In genomic region chr17:40806550-40806949, GRCm38 (mm10) we compare ENCODE assay signal across 11 mouse cellular contexts. TPM values are rescaled to one million over a fixed set of nuclear protein-coding genes. Genes with fewer than 3 reads are reported as not detected.
DNase-seq lines count a peak whose midpoint lies in the region; ATAC-seq and TF ChIP-seq lines count a peak whose summit lies in the region.
"Had no signal": no experiment of that assay in that cellular context is flagged by ENCODE, and none has a peak within 500 bp of the region (broad histone marks: within the 10 kb centered on the region; RNA-seq: fewer than 3 reads in every experiment).

No protein-coding gene starts in this region.

- TF ChIP-seq EP300 in MEL (IDR thresholded peaks at IDR 0.05; ENCODE audit: low read depth in 1 of 2, low read length in 2 of 2): peak; percentile 98

- H3K4me2 ChIP-seq in liver, embryonic 13.5 days: peak overlapping the region; percentile 69

- peak overlapping the region; percentile 92 for H3K9ac ChIP-seq in MEL (ENCODE audit: control insufficient read depth, low read depth, low read length, poor library complexity, severe bottlenecking)
- peak overlapping the region; percentile 61 for H3K9ac ChIP-seq in liver, embryonic 13.5 days

- peak; percentile 97 for ATAC-seq in liver, embryonic 13.5 days (ENCODE audit: low read depth)
- peak; percentile 90 for ATAC-seq in megakaryocyte progenitor cell, adult 5-6 weeks (replicated peaks; ENCODE audit: poor library complexity)

- H3K4me1 ChIP-seq in MEL (ENCODE audit: control insufficient read depth in 1 of 2, insufficient read depth in 2 of 2, low read length in 2 of 2): peaks cover 28% of the 10 kb centered on the region in 2 experiments
- H3K4me1 ChIP-seq in liver, embryonic 13.5 days (replicated peaks): peaks cover 43% of the 10 kb centered on the region

- 4% methylated on average over 3 of the region's 3 CpGs for WGBS in liver, embryonic 13.5 days (ENCODE audit: insufficient replicate concordance)

- H3K9me3 ChIP-seq in MEL (replicated peaks; ENCODE audit: insufficient read depth, low read length): no peaks in the 10 kb centered on the region
- no peaks in the 10 kb centered on the region for H3K9me3 ChIP-seq in liver, embryonic 13.5 days (replicated peaks)

- no peak for TF ChIP-seq RAD21 in MEL (IDR thresholded peaks at IDR 0.05; ENCODE audit: low read depth, low read length)

- H3K4me3 ChIP-seq in MEL (ENCODE audit: control insufficient read depth in 1 of 2, insufficient read depth in 1 of 2, low read depth in 2 of 2, low read length in 2 of 2): peak overlapping the region; percentile 52 to 54
- peak overlapping the region; percentile 36 for H3K4me3 ChIP-seq in liver, embryonic 13.5 days (replicated peaks)
- H3K4me3 ChIP-seq: gastrocnemius, adult 2 months had no signal

- TF ChIP-seq POLR2A in MEL (IDR thresholded peaks at IDR 0.05; ENCODE audit: control insufficient read depth in 1 of 2, insufficient read depth in 1 of 2, low read depth in 1 of 2, low read length in 2 of 2, poor library complexity in 1 of 2): peak in 1 of 2 experiments; percentile 60; a peak in 2 of 4 replicates

- peak; percentile 96 for DNase-seq in MEL (ENCODE audit: low read depth, low spot score)
- DNase-seq in c-Kit-positive CD71-positive TER-119-negative erythroid progenitor cells, embryonic 14.5 days (ENCODE audit: low read depth): peak; percentile 83
- DNase-seq in liver, embryonic 13.5 days: peak; percentile 81
- no peak for DNase-seq in frontal cortex, postnatal 25 days (ENCODE audit: low spot score in 2 of 2)
- no peak for DNase-seq in cerebellum, postnatal 14 days
- no peak for DNase-seq in adrenal gland, adult 8-10 months
- DNase-seq: cerebellum, adult 11 months; gastrocnemius, adult 2 months had no signal

- H3K36me3 ChIP-seq in MEL (ENCODE audit: control insufficient read depth in 1 of 2, insufficient read depth in 2 of 2, low read length in 2 of 2): peaks cover 0 to 47% of the 10 kb centered on the region in 2 experiments; a peak in 2 of 4 replicates
- H3K36me3 ChIP-seq in liver, embryonic 13.5 days: no peaks in the 10 kb centered on the region

- no peak for TF ChIP-seq CTCF in MEL (IDR thresholded peaks at IDR 0.05 in 2 of 3, conservative IDR thresholded peaks at IDR 0.05 in 1 of 3; ENCODE audit: control insufficient read depth in 1 of 3, insufficient read depth in 1 of 3, low read depth in 2 of 3, low read length in 3 of 3, poor library complexity in 1 of 3, severe bottlenecking in 1 of 3)

- no peaks in the 10 kb centered on the region; the same call in 1 of the 2 replicates for H3K79me2 ChIP-seq in MEL (ENCODE audit: control insufficient read depth, insufficient read depth, low read length, poor library complexity)

- H3K27ac ChIP-seq in MEL (ENCODE audit: control insufficient read depth, low read depth, low read length): peak overlapping the region; percentile 100
- peak overlapping the region; percentile 95 for H3K27ac ChIP-seq in liver, embryonic 13.5 days
- H3K27ac ChIP-seq: gastrocnemius, adult 2 months had no signal

- no peaks in the 10 kb centered on the region for H3K27me3 ChIP-seq in MEL (ENCODE audit: control insufficient read depth in 1 of 2, insufficient read depth in 2 of 2, low read length in 2 of 2)
- H3K27me3 ChIP-seq in liver, embryonic 13.5 days: no peaks in the 10 kb centered on the region

TF ChIP-seq in MEL, 35 proteins besides CTCF, POLR2A, EP300 and RAD21:
- TF ChIP-seq ETS1 (IDR thresholded peaks at IDR 0.05; ENCODE audit: low read depth, low read length) (peak; percentile 98), SIN3A (IDR thresholded peaks at IDR 0.05; ENCODE audit: low read length) (peak; percentile 87), MAFK (IDR thresholded peaks at IDR 0.05; ENCODE audit: borderline replicate concordance, low read depth, low read length) (no peak), MYC (IDR thresholded peaks at IDR 0.05; ENCODE audit: low read depth, low read length) (peak; percentile 71; the same call in 1 of the 2 replicates), NRF1 (IDR thresholded peaks at IDR 0.05; ENCODE audit: insufficient read depth, low read depth, low read length, poor library complexity, severe bottlenecking) (no peak), MEF2A (IDR thresholded peaks at IDR 0.05; ENCODE audit: extremely low read depth, insufficient replicate concordance, low read depth, low read length, poor library complexity, severe bottlenecking) (no peak), MAZ (IDR thresholded peaks at IDR 0.05; ENCODE audit: low read depth, low read length) (no peak), POLR2AphosphoS2 (IDR thresholded peaks at IDR 0.05; ENCODE audit: low read length) (peak; percentile 69), UBTF (IDR thresholded peaks at IDR 0.05; ENCODE audit: borderline replicate concordance, insufficient read depth, low read depth, low read length) (no peak), RCOR1 (IDR thresholded peaks at IDR 0.05; ENCODE audit: low read depth, low read length) (peak; percentile 60; the same call in 1 of the 2 replicates), ELF1 (IDR thresholded peaks at IDR 0.05; ENCODE audit: low read depth, low read length) (peak; percentile 68), CHD1 (IDR thresholded peaks at IDR 0.05; ENCODE audit: low read depth, low read length) (0 out of 2 replicates have a peak, but pooled peaks have one; percentile 37), USF2 (IDR thresholded peaks at IDR 0.05; ENCODE audit: borderline replicate concordance in 1 of 2, insufficient read depth in 1 of 2, low read depth in 1 of 2, low read length in 2 of 2) (no peak), NELFE (IDR thresholded peaks at IDR 0.05; ENCODE audit: low read depth, low read length) (peak; percentile 39; the same call in 1 of the 2 replicates), GATA1 (IDR thresholded peaks at IDR 0.05; ENCODE audit: low read depth, low read length) (peak; percentile 98), ZNF384 (IDR thresholded peaks at IDR 0.05; ENCODE audit: low read depth, low read length) (peak; percentile 68), MYB (IDR thresholded peaks at IDR 0.05; ENCODE audit: low read depth, low read length) (peak; percentile 93), GABPA (IDR thresholded peaks at IDR 0.05; ENCODE audit: low read depth, low read length) (no peak), ZKSCAN1 (IDR thresholded peaks at IDR 0.05; ENCODE audit: low read depth, low read length) (no peak), TAL1 (IDR thresholded peaks at IDR 0.05; ENCODE audit: low read length) (peak; percentile 99), SMC3 (IDR thresholded peaks at IDR 0.05; ENCODE audit: low read depth, low read length) (no peak), JUND (IDR thresholded peaks at IDR 0.05; ENCODE audit: low read depth, low read length) (no peak; the same call in 1 of the 2 replicates), ZMIZ1 (IDR thresholded peaks at IDR 0.05; ENCODE audit: low read depth, low read length) (peak; percentile 77; the same call in 1 of the 2 replicates), CHD2 (IDR thresholded peaks at IDR 0.05; ENCODE audit: low read length) (no peak), TCF12 (IDR thresholded peaks at IDR 0.05; ENCODE audit: low read depth, low read length) (peak; percentile 98), ZC3H11A (IDR thresholded peaks at IDR 0.05; ENCODE audit: low read depth, low read length) (no peak), MAX (IDR thresholded peaks at IDR 0.05; ENCODE audit: low read length) (no peak), MXI1 (IDR thresholded peaks at IDR 0.05; ENCODE audit: low read depth, low read length) (peak; percentile 25; the same call in 1 of the 2 replicates), HCFC1 (IDR thresholded peaks at IDR 0.05; ENCODE audit: low read depth, low read length) (peak; percentile 50; the same call in 1 of the 2 replicates), BHLHE40 (IDR thresholded peaks at IDR 0.05; ENCODE audit: borderline replicate concordance, low read depth, low read length) (no peak), USF1 (IDR thresholded peaks at IDR 0.05; ENCODE audit: low read depth, low read length) (no peak), POLR2AphosphoS5 (IDR thresholded peaks at IDR 0.05; ENCODE audit: borderline replicate concordance, low read depth, low read length) (no peak), TBP (IDR thresholded peaks at IDR 0.05; ENCODE audit: low read depth, low read length) (peak; percentile 59; the same call in 1 of the 2 replicates), E2F4 (IDR thresholded peaks at IDR 0.05; ENCODE audit: borderline replicate concordance, low read depth, low read length) (no peak), KAT2A (conservative IDR thresholded peaks at IDR 0.05; ENCODE audit: low read depth, low read length) (no peak)

RNA-seq across cellular contexts. Expression of gene Crisp2, which starts 0.3 kb away (rescaled TPM):
- 1.4 and 2.3 TPM in 2 replicates for total RNA-seq in MEL (2012; rRNA removed)
- 1 to 10 TPM in 1 of 2 experiments, not detected in 1; 1.2 TPM for polyA plus RNA-seq in MEL (2012; ENCODE audit: insufficient read depth in 1 of 2, insufficient read length in 2 of 2, low read depth in 1 of 2, low replicate concordance in 2 of 2, missing spikeins in 1 of 2)
- polyA plus RNA-seq in liver, embryonic 13.5 days (2015; fragmentation: Nextera tagmentation; extraction: Ambion mirVana): 0.15 and 0.27 TPM in 2 replicates
- 0.54 TPM in 1 of 2 replicates, not detected in the other for total RNA-seq in megakaryocyte progenitor cell, adult 5-6 weeks (2015)
- total RNA-seq in megakaryocyte progenitor cell, adult 5-6 weeks (2017): 0.29 and 0.78 TPM in 2 replicates
- not detected for total RNA-seq in adrenal gland, adult 8-10 months (2022)
- total RNA-seq: gastrocnemius, adult 2 months; left cerebral cortex, postnatal 14 days had no signal
- polyA plus RNA-seq: thymus, postnatal 0 days had no signal

RNA-seq across cellular contexts. Expression of gene Rhag, which starts 4.4 kb away (rescaled TPM):
- total RNA-seq in MEL (2012; rRNA removed): 17.8 and 24.4 TPM in 2 replicates
- polyA plus RNA-seq in MEL (2012; ENCODE audit: insufficient read depth in 1 of 2, insufficient read length in 2 of 2, low read depth in 1 of 2, low replicate concordance in 2 of 2, missing spikeins in 1 of 2): 10 to 100 TPM in 1 of 2 experiments, not detected in 1; 91.3 TPM
- polyA plus RNA-seq in liver, embryonic 13.5 days (2015; fragmentation: Nextera tagmentation; extraction: Ambion mirVana): 197 and 235 TPM in 2 replicates
- total RNA-seq in megakaryocyte progenitor cell, adult 5-6 weeks (2015): 16.4 and 24.2 TPM in 2 replicates
- total RNA-seq in megakaryocyte progenitor cell, adult 5-6 weeks (2017): 5.7 and 7.8 TPM in 2 replicates
- total RNA-seq in adrenal gland, adult 8-10 months (2022): not detected
- total RNA-seq: gastrocnemius, adult 2 months; left cerebral cortex, postnatal 14 days had no signal

Comparison
In these comparisons a context has a peak if more than half of its experiments do, and no peak if none do; other contexts are left out.
1. DNase-seq: peak in MEL (single experiment), c-Kit-positive CD71-positive TER-119-negative erythroid progenitor cells, embryonic 14.5 days (single experiment) and liver, embryonic 13.5 days (single experiment); none in frontal cortex, postnatal 25 days (0 of 2), cerebellum, postnatal 14 days (0 of 2) and adrenal gland, adult 8-10 months (single experiment).
2. RNA of gene Rhag, which starts 4.4 kb away (total RNA-seq): 5.7 to 24.2 TPM in megakaryocyte progenitor cell, adult 5-6 weeks and 17.8 to 24.4 TPM in MEL; not detected in adrenal gland, adult 8-10 months; every median in the first group is over 4 times any median in the second.